Mouse (Mus musculus): ENCODE data around the gene Timmdc1. TPM values are rescaled to one million over a fixed set of nuclear protein-coding genes. Genes with fewer than 3 reads are reported as not detected.
"Not testable (repeated sequence)": the region's sequence is repeated elsewhere in the genome, so short reads cannot be mapped to it uniquely, and the experiment has no call there.

Gene Timmdc1
- polyA plus RNA-seq, 1 experiment from 2014 or later = 35.0 TPM

GRCm38 (mm10) chr16:38481327-38481726 lies 41.1 kb downstream of the Timmdc1 start:
- Histone ChIP-seq H3K27ac (ENCODE audit: low read length) (no peak overlapping the region), H3K4me1 (ENCODE audit: control insufficient read depth, insufficient read depth, low read length) (peaks cover 16% of the 10 kb centered on the region), H3K4me2 (ENCODE audit: low read depth, low read length) (no peak overlapping the region), H3K9ac (ENCODE audit: low read length) (no peak overlapping the region), H3K9me3 (replicated peaks; ENCODE audit: control insufficient read depth, low read length) (0 out of 2 replicates have a peak, but pooled peaks cover 4% of the 10 kb centered on the region), H3K27me3 (ENCODE audit: control insufficient read depth, insufficient read depth, low read length) (0 out of 2 replicates have a peak, but pooled peaks cover 2% of the 10 kb centered on the region), H3K36me3 (ENCODE audit: control insufficient read depth, insufficient read depth) (no peaks in the 10 kb centered on the region), H3K4me3 (ENCODE audit: low read length) (no peak overlapping the region)
- no peak for ATAC-seq (replicated peaks; ENCODE audit: extremely low read depth, insufficient read depth, low FRiP score)
- WGBS = 79% methylated on average over 4 of the region's 4 CpGs

GRCm38 (mm10) chr16:38478296-38478695 lies 44.2 kb downstream of the Timmdc1 start:
- no peak overlapping the region for H3K9ac ChIP-seq (ENCODE audit: low read length)
- 0 out of 2 replicates have a peak, but pooled peaks cover 4% of the 10 kb centered on the region for H3K9me3 ChIP-seq (replicated peaks; ENCODE audit: control insufficient read depth, low read length)
- H3K4me1 ChIP-seq (ENCODE audit: control insufficient read depth, insufficient read depth, low read length) = peaks cover 15% of the 10 kb centered on the region
- no peak overlapping the region for H3K4me2 ChIP-seq (ENCODE audit: low read depth, low read length)
- H3K36me3 ChIP-seq (ENCODE audit: control insufficient read depth, insufficient read depth) = no peaks in the 10 kb centered on the region
- 88% methylated on average over 3 of the region's 3 CpGs for WGBS
- no peak overlapping the region for H3K27ac ChIP-seq (ENCODE audit: low read length)
- no peak for ATAC-seq (replicated peaks; ENCODE audit: extremely low read depth, insufficient read depth, low FRiP score)
- H3K27me3 ChIP-seq (ENCODE audit: control insufficient read depth, insufficient read depth, low read length) = no peaks in the 10 kb centered on the region
- no peak overlapping the region for H3K4me3 ChIP-seq (ENCODE audit: low read length)

DNA sequence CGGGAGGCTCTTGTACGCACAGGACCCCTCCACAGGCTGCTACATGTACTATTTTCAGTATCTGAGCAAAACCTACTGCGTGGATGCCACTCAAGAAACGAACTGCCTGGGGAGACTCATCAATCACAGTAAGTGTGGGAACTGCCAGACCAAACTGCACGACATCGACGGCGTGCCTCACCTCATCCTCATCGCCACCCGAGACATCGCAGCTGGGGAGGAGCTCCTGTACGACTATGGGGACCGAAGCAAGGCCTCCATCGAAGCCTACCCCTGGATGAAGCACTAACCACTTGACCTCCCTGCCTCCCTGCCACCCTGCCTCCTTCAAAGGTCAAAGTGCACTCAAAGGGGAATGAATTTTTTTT lies 45.2 kb downstream of the Timmdc1 start:
- 45% methylated on average over 14 of the region's 14 CpGs for WGBS
- peak overlapping the region; percentile 79 for H3K9ac ChIP-seq (ENCODE audit: low read length)
- H3K4me2 ChIP-seq (ENCODE audit: low read depth, low read length) = peak overlapping the region; percentile 85
- not testable (repeated sequence) for ATAC-seq (replicated peaks; ENCODE audit: extremely low read depth, insufficient read depth, low FRiP score); H3K27me3 ChIP-seq (ENCODE audit: control insufficient read depth, insufficient read depth, low read length); H3K36me3 ChIP-seq (ENCODE audit: control insufficient read depth, insufficient read depth); H3K9me3 ChIP-seq (replicated peaks; ENCODE audit: control insufficient read depth, low read length)
- H3K4me3 ChIP-seq (ENCODE audit: low read length) = peak overlapping the region; percentile 54
- H3K27ac ChIP-seq (ENCODE audit: low read length) = peak overlapping the region; percentile 95
- H3K4me1 ChIP-seq (ENCODE audit: control insufficient read depth, insufficient read depth, low read length) = peaks cover 12% of the 10 kb centered on the region

GRCm38 (mm10) chr16:38476312-38477240 lies 45.9 kb downstream of the Timmdc1 start:
- Histone ChIP-seq H3K36me3 (ENCODE audit: control insufficient read depth, insufficient read depth) (no peaks in the 10 kb centered on the region), H3K27me3 (ENCODE audit: control insufficient read depth, insufficient read depth, low read length) (no peaks in the 10 kb centered on the region), H3K27ac (ENCODE audit: low read length) (peak overlapping the region; percentile 95), H3K9me3 (replicated peaks; ENCODE audit: control insufficient read depth, low read length) (no peaks in the 10 kb centered on the region), H3K9ac (ENCODE audit: low read length) (peak overlapping the region; percentile 79), H3K4me3 (ENCODE audit: low read length) (peak overlapping the region; percentile 54), H3K4me2 (ENCODE audit: low read depth, low read length) (peak overlapping the region; percentile 85), H3K4me1 (ENCODE audit: control insufficient read depth, insufficient read depth, low read length) (peaks cover 12% of the 10 kb centered on the region)
- WGBS = 6% methylated on average over 34 of the region's 34 CpGs
- peak; percentile 79 for ATAC-seq (replicated peaks; ENCODE audit: extremely low read depth, insufficient read depth, low FRiP score)

DNA sequence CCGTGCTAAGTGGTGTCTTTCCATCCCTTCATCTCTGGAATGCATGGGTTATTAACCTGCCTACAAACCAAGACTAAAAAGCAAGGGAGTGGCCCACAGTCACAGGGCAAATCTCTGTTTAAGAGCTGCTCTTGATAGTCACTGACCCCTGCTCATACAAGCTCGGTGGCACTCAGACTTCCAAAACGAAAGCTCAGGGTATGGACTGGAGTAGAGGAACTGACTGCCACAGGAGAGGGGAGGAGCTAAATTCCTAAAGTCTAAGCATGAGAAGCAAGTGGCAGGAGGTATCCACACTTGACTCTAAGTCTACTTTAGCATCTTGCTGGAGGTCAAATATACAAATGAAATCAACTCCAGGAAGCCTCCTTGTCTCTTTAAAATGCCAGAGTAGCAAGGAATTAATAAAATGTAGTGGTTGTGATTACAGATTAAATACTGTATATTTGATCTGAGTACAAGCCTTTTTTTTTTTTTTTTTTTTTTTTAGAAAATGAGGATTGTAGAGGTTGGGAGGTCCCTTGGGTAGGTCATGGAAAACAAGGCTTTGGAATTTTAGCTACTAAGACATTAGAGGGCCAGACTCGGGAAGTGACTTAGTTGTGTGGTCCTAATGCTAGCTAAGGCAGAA lies 46.7 kb downstream of the Timmdc1 start:
- ATAC-seq (replicated peaks; ENCODE audit: extremely low read depth, insufficient read depth, low FRiP score) = peak; percentile 1; the same call in 1 of the 2 replicates
- H3K9me3 ChIP-seq (replicated peaks; ENCODE audit: control insufficient read depth, low read length) = no peaks in the 10 kb centered on the region
- peak overlapping the region; percentile 85 for H3K4me2 ChIP-seq (ENCODE audit: low read depth, low read length)
- peak overlapping the region; percentile 95 for H3K27ac ChIP-seq (ENCODE audit: low read length)
- H3K9ac ChIP-seq (ENCODE audit: low read length) = peak overlapping the region; percentile 79
- H3K36me3 ChIP-seq (ENCODE audit: control insufficient read depth, insufficient read depth) = no peaks in the 10 kb centered on the region
- peaks cover 12% of the 10 kb centered on the region for H3K4me1 ChIP-seq (ENCODE audit: control insufficient read depth, insufficient read depth, low read length)
- no peaks in the 10 kb centered on the region for H3K27me3 ChIP-seq (ENCODE audit: control insufficient read depth, insufficient read depth, low read length)
- WGBS = 25% methylated on average over 4 of the region's 4 CpGs
- peak overlapping the region; percentile 54 for H3K4me3 ChIP-seq (ENCODE audit: low read length)

DNA sequence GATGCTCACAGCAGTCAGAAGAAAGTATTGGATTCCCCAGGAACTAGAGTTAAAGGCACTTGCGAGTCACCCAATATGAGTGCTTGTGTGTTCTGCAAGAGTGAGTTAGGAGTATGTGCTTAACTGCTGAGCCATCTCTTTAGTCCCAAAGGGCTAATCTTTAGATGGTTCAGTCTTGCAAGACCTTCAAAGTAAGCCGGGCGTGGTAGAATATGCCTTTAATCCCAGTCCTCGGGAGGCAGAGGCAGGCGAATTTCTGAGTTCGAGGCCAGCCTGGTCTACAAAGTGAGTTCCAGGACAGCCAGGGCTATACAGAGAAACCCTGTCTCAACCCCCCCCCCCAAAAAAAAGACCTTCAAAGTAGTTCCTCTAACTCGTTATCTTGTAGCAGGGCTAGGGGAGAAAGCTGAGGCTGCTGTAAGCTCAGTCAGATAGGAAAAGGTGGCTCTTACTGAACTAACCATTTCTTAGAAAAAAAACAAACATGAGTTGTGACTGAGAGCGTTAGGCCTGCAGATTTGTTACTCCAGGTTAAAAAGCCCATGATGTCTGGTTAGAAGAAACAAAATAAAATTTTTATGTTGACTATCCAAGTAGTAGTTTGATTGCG lies 47.7 kb downstream of the Timmdc1 start:
- no peak overlapping the region for H3K27ac ChIP-seq (ENCODE audit: low read length)
- no peak overlapping the region for H3K9ac ChIP-seq (ENCODE audit: low read length)
- ATAC-seq (replicated peaks; ENCODE audit: extremely low read depth, insufficient read depth, low FRiP score) = no peak
- no peak overlapping the region for H3K4me3 ChIP-seq (ENCODE audit: low read length)
- H3K36me3 ChIP-seq (ENCODE audit: control insufficient read depth, insufficient read depth) = no peaks in the 10 kb centered on the region
- 83% methylated on average over 9 of the region's 9 CpGs for WGBS
- H3K9me3 ChIP-seq (replicated peaks; ENCODE audit: control insufficient read depth, low read length) = no peaks in the 10 kb centered on the region
- no peaks in the 10 kb centered on the region for H3K27me3 ChIP-seq (ENCODE audit: control insufficient read depth, insufficient read depth, low read length)
- peaks cover 12% of the 10 kb centered on the region for H3K4me1 ChIP-seq (ENCODE audit: control insufficient read depth, insufficient read depth, low read length)
- no peak overlapping the region for H3K4me2 ChIP-seq (ENCODE audit: low read depth, low read length)

- ATAC-seq (replicated peaks; ENCODE audit: extremely low read depth, insufficient read depth, low FRiP score) = no peak
- H3K4me1 ChIP-seq (ENCODE audit: control insufficient read depth, insufficient read depth, low read length) = peaks cover 12% of the 10 kb centered on the region
- H3K27me3 ChIP-seq (ENCODE audit: control insufficient read depth, insufficient read depth, low read length) = no peaks in the 10 kb centered on the region
- no peak overlapping the region for H3K4me3 ChIP-seq (ENCODE audit: low read length)
- no peak overlapping the region for H3K27ac ChIP-seq (ENCODE audit: low read length)
- no peaks in the 10 kb centered on the region for H3K36me3 ChIP-seq (ENCODE audit: control insufficient read depth, insufficient read depth)
- H3K9me3 ChIP-seq (replicated peaks; ENCODE audit: control insufficient read depth, low read length) = no peaks in the 10 kb centered on the region
- no peak overlapping the region for H3K9ac ChIP-seq (ENCODE audit: low read length)
- no peak overlapping the region for H3K4me2 ChIP-seq (ENCODE audit: low read depth, low read length)
- WGBS = 74% methylated on average over 5 of the region's 5 CpGs
Observed at GRCm38 (mm10) chr16:38473661-38474060, 48.8 kb downstream of the Timmdc1 start.

DNA sequence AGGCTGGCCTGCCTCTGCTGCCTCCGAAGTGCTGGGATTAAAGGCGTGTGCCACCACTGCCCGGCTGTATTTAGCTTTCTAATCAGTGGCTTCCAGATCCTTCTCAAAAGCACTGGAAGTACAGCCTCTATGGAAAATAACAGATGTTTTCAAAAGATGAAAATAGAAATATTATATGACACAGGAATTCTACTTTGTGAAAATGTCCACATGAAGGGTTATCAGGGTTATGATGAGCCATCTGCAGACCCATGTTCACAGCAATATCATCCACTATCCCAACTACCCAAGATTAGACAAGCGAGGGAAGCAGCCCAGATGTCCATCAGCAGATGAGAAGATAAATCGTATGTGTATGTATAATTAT lies 50.0 kb downstream of the Timmdc1 start:
- H3K36me3 ChIP-seq (ENCODE audit: control insufficient read depth, insufficient read depth) = no peaks in the 10 kb centered on the region
- no peak overlapping the region for H3K9ac ChIP-seq (ENCODE audit: low read length)
- H3K27me3 ChIP-seq (ENCODE audit: control insufficient read depth, insufficient read depth, low read length) = no peaks in the 10 kb centered on the region
- no peak overlapping the region for H3K4me2 ChIP-seq (ENCODE audit: low read depth, low read length)
- ATAC-seq (replicated peaks; ENCODE audit: extremely low read depth, insufficient read depth, low FRiP score) = no peak
- H3K27ac ChIP-seq (ENCODE audit: low read length) = no peak overlapping the region
- H3K4me1 ChIP-seq (ENCODE audit: control insufficient read depth, insufficient read depth, low read length) = peaks cover 16% of the 10 kb centered on the region
- no peak overlapping the region for H3K4me3 ChIP-seq (ENCODE audit: low read length)
- WGBS = 79% methylated on average over 5 of the region's 5 CpGs
- no peaks in the 10 kb centered on the region for H3K9me3 ChIP-seq (replicated peaks; ENCODE audit: control insufficient read depth, low read length)
